Comparison of ENCODE assay signal across 8 mouse cellular contexts in genomic region chr14:11552521-11553272, GRCm38 (mm10). TPM values are rescaled to one million over a fixed set of nuclear protein-coding genes. Genes with fewer than 3 reads are reported as not detected.
A peak's percentile ranks its signal among the peaks of the same experiment; 100 is the strongest.
DNase-seq lines count a peak whose midpoint lies in the region; ATAC-seq and TF ChIP-seq lines count a peak whose summit lies in the region.

No protein-coding gene starts in this region.

- no peak for ATAC-seq in embryonic facial prominence, embryonic 15.5 days (ENCODE audit: insufficient number of reproducible peaks, low FRiP score, low TSS enrichment, low read depth)
- ATAC-seq in heart, postnatal 0 days (ENCODE audit: insufficient read depth, low read depth) = peak; percentile 3; the same call in 1 of the 2 replicates
- no peak for ATAC-seq in lung, postnatal 0 days

- H3K4me3 ChIP-seq in testis, adult 2 months (ENCODE audit: control insufficient read depth, low read depth, low read length) = peak overlapping the region; percentile 83
- H3K4me3 ChIP-seq in embryonic facial prominence, embryonic 15.5 days (replicated peaks) = peak overlapping the region; percentile 65
- peak overlapping the region; percentile 88 for H3K4me3 ChIP-seq in heart, postnatal 0 days (ENCODE audit: low read depth, low read length)
- peak overlapping the region; percentile 81 for H3K4me3 ChIP-seq in lung, postnatal 0 days (ENCODE audit: low read depth, low read length)
- peak overlapping the region; percentile 67 for H3K4me3 ChIP-seq in small intestine, adult 2 months (ENCODE audit: low read depth, low read length)

- no peak for TF ChIP-seq POLR2A in testis, adult 2 months (IDR thresholded peaks at IDR 0.05; ENCODE audit: control insufficient read depth, low read depth, low read length)
- 0 out of 2 replicates have a peak, but pooled peaks have one; percentile 23 for TF ChIP-seq POLR2A in small intestine, adult 2 months (IDR thresholded peaks at IDR 0.05; ENCODE audit: low read depth, low read length)

- no peaks in the 10 kb centered on the region for H3K36me3 ChIP-seq in testis, adult 2 months (ENCODE audit: control insufficient read depth, insufficient read depth, low read length)
- H3K36me3 ChIP-seq in embryonic facial prominence, embryonic 15.5 days = no peaks in the 10 kb centered on the region
- H3K36me3 ChIP-seq in heart, postnatal 0 days (replicated peaks; ENCODE audit: control insufficient read depth, insufficient read depth, low read length) = no peaks in the 10 kb centered on the region
- no peaks in the 10 kb centered on the region for H3K36me3 ChIP-seq in lung, postnatal 0 days (ENCODE audit: insufficient read depth, low read length)
- H3K36me3 ChIP-seq in small intestine, adult 2 months (ENCODE audit: control insufficient read depth, insufficient read depth, low read length) = no peaks in the 10 kb centered on the region

- peaks cover 20% of the 10 kb centered on the region for H3K4me1 ChIP-seq in testis, adult 2 months (ENCODE audit: control insufficient read depth, insufficient read depth, low read length)
- peaks cover 22% of the 10 kb centered on the region for H3K4me1 ChIP-seq in embryonic facial prominence, embryonic 15.5 days
- H3K4me1 ChIP-seq in heart, postnatal 0 days (ENCODE audit: control insufficient read depth, insufficient read depth) = peaks cover 8% of the 10 kb centered on the region; the same call in 1 of the 2 replicates
- peaks cover 13% of the 10 kb centered on the region for H3K4me1 ChIP-seq in lung, postnatal 0 days (ENCODE audit: insufficient read depth, low read depth, low read length)
- H3K4me1 ChIP-seq in small intestine, adult 2 months (ENCODE audit: control insufficient read depth, insufficient read depth, insufficient read length, low read length) = peaks cover 2% of the 10 kb centered on the region; the same call in 1 of the 2 replicates

- H3K9me3 ChIP-seq in embryonic facial prominence, embryonic 15.5 days (replicated peaks) = no peaks in the 10 kb centered on the region
- H3K9me3 ChIP-seq in heart, postnatal 0 days (replicated peaks; ENCODE audit: control insufficient read depth, low read length) = no peaks in the 10 kb centered on the region
- no peaks in the 10 kb centered on the region for H3K9me3 ChIP-seq in lung, postnatal 0 days (ENCODE audit: low read length)

- peak overlapping the region; percentile 77 for H3K9ac ChIP-seq in embryonic facial prominence, embryonic 15.5 days
- peak overlapping the region; percentile 66 for H3K9ac ChIP-seq in heart, postnatal 0 days (replicated peaks; ENCODE audit: low read depth, low read length)
- H3K9ac ChIP-seq in lung, postnatal 0 days (replicated peaks; ENCODE audit: low read depth) = peak overlapping the region; percentile 69

- TF ChIP-seq CTCF in testis, adult 2 months (IDR thresholded peaks at IDR 0.05; ENCODE audit: control insufficient read depth, insufficient read depth, insufficient replicate concordance, low read depth, low read length) = no peak
- no peak for TF ChIP-seq CTCF in heart, postnatal 0 days (IDR thresholded peaks at IDR 0.05; ENCODE audit: low read depth)
- TF ChIP-seq CTCF in lung, postnatal 0 days (IDR thresholded peaks at IDR 0.05) = no peak
- no peak for TF ChIP-seq CTCF in small intestine, adult 2 months (IDR thresholded peaks at IDR 0.05; ENCODE audit: extremely low read depth, insufficient read length, insufficient replicate concordance, low read depth, low read length)

- peak overlapping the region; percentile 95 for H3K4me2 ChIP-seq in embryonic facial prominence, embryonic 15.5 days (replicated peaks)
- peak overlapping the region; percentile 99 for H3K4me2 ChIP-seq in heart, postnatal 0 days (ENCODE audit: low read depth, low read length)
- H3K4me2 ChIP-seq in lung, postnatal 0 days (replicated peaks; ENCODE audit: low read depth, low read length) = peak overlapping the region; percentile 93

- peak overlapping the region; percentile 59 for H3K27ac ChIP-seq in testis, adult 2 months (ENCODE audit: control insufficient read depth, insufficient read depth, low read depth, low read length)
- H3K27ac ChIP-seq in embryonic facial prominence, embryonic 15.5 days (replicated peaks) = peak overlapping the region; percentile 99
- peak overlapping the region; percentile 95 for H3K27ac ChIP-seq in heart, postnatal 0 days (ENCODE audit: low read depth)
- H3K27ac ChIP-seq in lung, postnatal 0 days (ENCODE audit: low read length) = peak overlapping the region; percentile 94
- H3K27ac ChIP-seq in small intestine, adult 2 months (ENCODE audit: insufficient read depth, low read depth, low read length) = peak overlapping the region; percentile 81

- TF ChIP-seq EP300 in heart, postnatal 0 days (IDR thresholded peaks at IDR 0.05; ENCODE audit: low read depth) = no peak
- 0 out of 2 replicates have a peak, but pooled peaks have one; percentile 18 for TF ChIP-seq EP300 in lung, postnatal 0 days (IDR thresholded peaks at IDR 0.05)

- WGBS in embryonic facial prominence, embryonic 15.5 days = under 1% methylated on average over 33 of the region's 33 CpGs
- 2% methylated on average over 33 of the region's 33 CpGs for WGBS in heart, postnatal 0 days
- 2% methylated on average over 33 of the region's 33 CpGs for WGBS in lung, postnatal 0 days
- WGBS in small intestine, adult 2 months = 1% methylated on average over 33 of the region's 33 CpGs

- DNase-seq in testis, postnatal 14 days (ENCODE audit: low spot score) = no peak
- peak; percentile 37 for DNase-seq in heart, postnatal 0 days (ENCODE audit: low spot score)
- DNase-seq in kidney, postnatal 25 days = peak; percentile 51 to 68
- peak; percentile 60 for DNase-seq in lung, postnatal 0 days (ENCODE audit: low spot score)
- DNase-seq in spleen, postnatal 36 days (ENCODE audit: low spot score in 2 of 2) = no peak

- H3K27me3 ChIP-seq in testis, adult 2 months (ENCODE audit: control insufficient read depth, insufficient read depth, low read length) = no peaks in the 10 kb centered on the region; the same call in 1 of the 2 replicates
- no peaks in the 10 kb centered on the region for H3K27me3 ChIP-seq in embryonic facial prominence, embryonic 15.5 days
- H3K27me3 ChIP-seq in heart, postnatal 0 days (ENCODE audit: control insufficient read depth, insufficient read depth, low read length) = peaks cover 4% of the 10 kb centered on the region; the same call in 1 of the 2 replicates
- H3K27me3 ChIP-seq in lung, postnatal 0 days (replicated peaks; ENCODE audit: insufficient read depth, low read length) = no peaks in the 10 kb centered on the region
- H3K27me3 ChIP-seq in small intestine, adult 2 months (ENCODE audit: control insufficient read depth, insufficient read depth, low read length) = no peaks in the 10 kb centered on the region

RNA-seq across cellular contexts. Expression of gene Ptprg, which starts 0.6 kb away (rescaled TPM):
- 6.9 and 12.1 TPM in 2 replicates for polyA plus RNA-seq in testis, adult 2 months (2012; rRNA removed)
- 21.6 and 25.6 TPM in 2 replicates for polyA plus RNA-seq in embryonic facial prominence, embryonic 15.5 days (2015; fragmentation: Nextera tagmentation; extraction: Ambion mirVana)
- 19.7 and 63.4 TPM in 2 replicates for total RNA-seq in heart, postnatal 0 days (2014; rRNA removed; ENCODE audit: low replicate concordance)
- 8.1 and 8.7 TPM in 2 replicates for polyA plus RNA-seq in heart, postnatal 0 days (2015; fragmentation: Nextera tagmentation; extraction: Ambion mirVana)
- polyA plus RNA-seq in lung, postnatal 0 days (2015; fragmentation: Nextera tagmentation; extraction: Ambion mirVana) = 19.4 and 25.4 TPM in 2 replicates
- 7.4 and 21.7 TPM in 2 replicates for polyA plus RNA-seq in small intestine, adult 2 months (2012; rRNA removed)

Comparison
In these comparisons a context has a peak if more than half of its experiments do, and no peak if none do; other contexts are left out.
1. DNase-seq: peak in heart, postnatal 0 days (single experiment), kidney, postnatal 25 days (2 of 2) and lung, postnatal 0 days (single experiment); none in testis, postnatal 14 days (single experiment) and spleen, postnatal 36 days (0 of 2).
2. Peak in every context shown above with its lines, with median percentiles within 50 percentile points of each other: H3K27ac ChIP-seq, H3K4me3 ChIP-seq, H3K4me2 ChIP-seq and H3K9ac ChIP-seq.